Mouse (Mus musculus) thymus, adult 2 months (tissue): ENCODE results near the gene Nmur1. TPM values are rescaled to one million over a fixed set of nuclear protein-coding genes. Genes with fewer than 3 reads are reported as not detected.
A peak's percentile ranks its signal among the peaks of the same experiment; 100 is the strongest.

Experiments used
- DNase-seq: peaks from one replicate; pipeline ENCODE4 v3.0.0; 2021
- H3K27ac ChIP-seq: fragments of 200-500 bp; 2 replicates; pipeline ENCODE4 v1.5.1; 2012; ENCODE audit warnings: low read length, control low read depth; ENCODE audit not compliant: control insufficient read depth, insufficient read depth
- H3K27me3 ChIP-seq: fragments of 200-500 bp; 2 replicates; pipeline ENCODE4 v1.6.1; 2012; ENCODE audit warnings: mild to moderate bottlenecking, low read length, moderate library complexity, mixed read lengths; ENCODE audit not compliant: control insufficient read depth, insufficient read depth
- H3K36me3 ChIP-seq: fragments of 200-500 bp; 2 replicates; pipeline ENCODE4 v1.6.1; 2012; ENCODE audit warnings: mild to moderate bottlenecking, low read length, moderate library complexity; ENCODE audit not compliant: control insufficient read depth, insufficient read depth
- H3K4me1 ChIP-seq: fragments of 200-500 bp; replicated peaks from 2 replicates; pipeline ENCODE4 v1.6.1; 2012; ENCODE audit warnings: low read length; ENCODE audit not compliant: control insufficient read depth, insufficient read depth
- H3K4me3 ChIP-seq: fragments of 200-500 bp; 2 replicates; pipeline ENCODE4 v1.5.1; 2012; ENCODE audit warnings: mild to moderate bottlenecking, low read length, control low read depth, moderate library complexity; ENCODE audit not compliant: control insufficient read depth, insufficient read depth
- CTCF ChIP-seq: fragments of 200-500 bp; IDR thresholded peaks from 2 replicates; pipeline ENCODE4 v1.5.1; 2012; ENCODE audit warnings: mild to moderate bottlenecking, control low read depth, low read length, moderate library complexity, borderline replicate concordance; ENCODE audit not compliant: control insufficient read depth, poor library complexity, insufficient read depth; ENCODE audit errors: extremely low read depth
- POLR2A ChIP-seq: fragments of 200-500 bp; IDR thresholded peaks from 2 replicates; pipeline ENCODE4 v1.6.1; 2012; ENCODE audit warnings: mild to moderate bottlenecking, low read length, control low read depth, moderate library complexity; ENCODE audit not compliant: control insufficient read depth, poor library complexity, insufficient read depth; ENCODE audit errors: extremely low read depth
- WGBS: fragments of 180-500 bp; shearing (Covaris S2); methylation state at CpG from one replicate; pipeline ENCODE4 v1.1.7; 2018; 5-methylcytosine and 5-hydroxymethylcytosine counted together
- polyA plus RNA-seq: library from polyadenylated mRNA; depleted of rRNA; stranded (reverse); fragments of >200 nt; gene quantifications from 2 replicates; pipeline ENCODE4 v1.2.3, GENCODE M21; 2012

Nmur1 gene
- polyA plus RNA-seq, 1 experiment = 0.44 TPM

- DNase-seq = no peak
- H3K4me3 ChIP-seq = no peak overlapping the region
- H3K27me3 ChIP-seq = no peaks in the 10 kb centered on the region
- no peaks in the 10 kb centered on the region for H3K36me3 ChIP-seq
- peaks cover 30% of the 10 kb centered on the region for H3K4me1 ChIP-seq
- 61% methylated on average over 9 of the region's 9 CpGs for WGBS
- no peak overlapping the region for H3K27ac ChIP-seq
- TF ChIP-seq CTCF = no peak
- no peak for TF ChIP-seq POLR2A
Observed at GRCm38 (mm10) chr1:86437219-86438013, 11.4 kb upstream of the Nmur1 start.

GRCm38 (mm10) chr1:86435302-86435821, 9.3 kb upstream of the Nmur1 start:
- DNase-seq = no peak
- peaks cover 23% of the 10 kb centered on the region for H3K4me1 ChIP-seq
- H3K27me3 ChIP-seq = no peaks in the 10 kb centered on the region
- H3K36me3 ChIP-seq = no peaks in the 10 kb centered on the region
- no peak for TF ChIP-seq POLR2A
- TF ChIP-seq CTCF = no peak
- H3K27ac ChIP-seq = peak overlapping the region; percentile 32; the same call in 1 of the 2 replicates
- WGBS = 87% methylated on average over 13 of the region's 13 CpGs
- no peak overlapping the region for H3K4me3 ChIP-seq

DNA sequence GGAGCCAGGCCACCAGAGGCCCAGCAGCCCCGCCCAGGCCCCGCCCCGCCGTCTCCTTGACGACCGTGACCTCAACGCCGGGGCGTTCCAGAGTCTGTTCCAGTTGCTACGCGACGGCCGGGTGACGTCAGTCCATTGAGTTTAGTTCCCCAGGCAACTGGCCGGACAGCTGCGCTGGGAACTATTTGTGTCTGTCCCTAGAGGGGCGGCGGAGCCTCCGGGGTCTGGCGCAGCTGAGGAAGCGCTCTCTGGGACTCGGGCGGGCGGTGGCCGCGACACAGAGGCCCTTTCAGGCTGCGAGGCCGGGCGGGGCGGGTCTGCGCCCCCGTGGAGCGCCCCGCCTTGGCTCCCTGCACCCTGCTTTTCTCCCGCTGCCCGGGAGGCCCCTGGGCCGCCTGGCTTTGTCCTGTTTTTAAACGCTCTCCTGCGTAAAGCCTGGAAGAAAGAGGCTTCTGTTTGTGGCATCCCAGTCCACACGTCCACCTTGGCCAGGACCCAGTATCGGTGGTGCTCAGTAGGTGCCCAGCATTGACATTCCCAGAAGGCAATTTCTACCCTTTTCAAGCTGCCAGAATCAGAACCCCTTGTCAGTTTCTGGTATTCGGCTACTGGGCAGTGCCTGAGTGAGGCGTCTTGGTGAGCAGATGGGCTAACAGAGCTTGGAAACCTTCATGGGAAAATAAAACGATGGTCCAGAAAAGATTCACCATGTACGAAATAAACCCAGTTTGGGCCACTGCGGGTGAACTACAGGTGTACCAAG, 8.6 kb upstream of the Nmur1 start:
- TF ChIP-seq CTCF = peak; percentile 46; the same call in 1 of the 2 replicates
- peak; percentile 50; the same call in 1 of the 2 replicates for TF ChIP-seq POLR2A
- Histone ChIP-seq H3K4me1 (peaks cover 23% of the 10 kb centered on the region), H3K4me3 (peak overlapping the region; percentile 58), H3K36me3 (no peaks in the 10 kb centered on the region), H3K27ac (peak overlapping the region; percentile 15; the same call in 1 of the 2 replicates), H3K27me3 (no peaks in the 10 kb centered on the region)
- peak; percentile 95 for DNase-seq
- WGBS = 9% methylated on average over 46 of the region's 46 CpGs

DNA sequence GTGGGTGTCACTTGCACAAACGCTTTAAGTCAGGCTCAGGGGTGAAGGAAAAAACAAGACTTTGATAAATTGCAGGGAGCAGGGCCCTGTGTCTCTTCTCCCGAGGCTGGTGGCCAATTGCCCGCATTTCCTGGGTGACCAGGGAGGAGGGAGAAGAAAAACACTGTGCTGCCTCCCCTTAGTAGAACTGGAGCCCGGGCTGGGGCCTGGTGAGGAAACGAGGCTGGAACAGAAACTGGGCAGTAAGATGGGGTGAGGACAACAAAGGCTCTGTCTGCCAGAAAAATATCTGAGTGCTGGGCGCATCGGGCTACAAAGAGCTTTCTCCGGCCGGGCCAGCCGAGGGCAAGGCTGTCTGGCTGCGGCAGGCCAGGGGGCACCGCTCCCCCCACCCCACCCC, 8.0 kb upstream of the Nmur1 start:
- Histone ChIP-seq H3K27ac (peak overlapping the region; percentile 81), H3K36me3 (no peaks in the 10 kb centered on the region), H3K4me1 (peaks cover 28% of the 10 kb centered on the region), H3K4me3 (peak overlapping the region; percentile 33), H3K27me3 (no peaks in the 10 kb centered on the region)
- no peak for TF ChIP-seq POLR2A
- no peak for TF ChIP-seq CTCF
- under 1% methylated on average over 12 of the region's 12 CpGs for WGBS
- no peak for DNase-seq

DNA sequence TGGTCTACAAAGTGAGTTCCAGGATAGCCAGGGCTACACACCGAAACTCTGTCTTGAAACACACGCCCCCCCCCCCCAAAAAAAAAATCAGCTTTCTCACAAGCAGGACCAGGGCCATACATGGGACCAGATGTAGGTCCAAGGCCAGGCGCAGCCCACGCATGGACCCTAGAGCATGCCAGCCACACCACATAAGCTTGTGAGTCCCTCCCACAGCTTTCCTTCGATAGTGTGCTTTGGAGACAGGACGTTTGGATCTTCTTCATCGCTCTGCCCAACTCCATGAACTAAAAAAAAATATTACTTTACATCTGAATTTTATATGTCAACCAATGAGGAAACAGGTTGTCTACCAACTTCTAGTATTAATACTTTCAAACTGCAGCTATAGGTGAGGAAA, 7.3 kb upstream of the Nmur1 start:
- H3K4me1 ChIP-seq = peaks cover 28% of the 10 kb centered on the region
- H3K27ac ChIP-seq = no peak overlapping the region; the same call in 1 of the 2 replicates
- no peak for DNase-seq
- TF ChIP-seq CTCF (no peak), POLR2A (no peak)
- no peaks in the 10 kb centered on the region for H3K27me3 ChIP-seq
- H3K4me3 ChIP-seq = no peak overlapping the region
- WGBS = 94% methylated on average over 7 of the region's 7 CpGs
- H3K36me3 ChIP-seq = no peaks in the 10 kb centered on the region

- no peaks in the 10 kb centered on the region for H3K36me3 ChIP-seq
- 48% methylated on average over 4 of the region's 4 CpGs for WGBS
- no peak for TF ChIP-seq CTCF
- no peak for TF ChIP-seq POLR2A
- no peak for DNase-seq
- H3K4me1 ChIP-seq = peaks cover 28% of the 10 kb centered on the region
- no peak overlapping the region for H3K27ac ChIP-seq
- no peaks in the 10 kb centered on the region for H3K27me3 ChIP-seq
- no peak overlapping the region for H3K4me3 ChIP-seq
Observed at GRCm38 (mm10) chr1:86432778-86433177, 6.8 kb upstream of the Nmur1 start.
